Mouse (Mus musculus) urinary bladder, adult 2 months (tissue): ENCODE data around the gene Fanca. TPM values are rescaled to one million over a fixed set of nuclear protein-coding genes. Genes with fewer than 3 reads are reported as not detected.
"Not testable (repeated sequence)": the region's sequence is repeated elsewhere in the genome, so short reads cannot be mapped to it uniquely, and the experiment has no call there.

Experiments
- DNase-seq: peaks from one replicate; pipeline ENCODE4 v3.0.0; 2022; ENCODE audit warnings: low spot score
- polyA plus RNA-seq: library from polyadenylated mRNA; depleted of rRNA; stranded (reverse); fragments of >200 nt; gene quantifications from 2 replicates; pipeline ENCODE4 v1.2.3, GENCODE M21; 2012; rRNA removed

The Fanca gene
- polyA plus RNA-seq, 1 experiment, result 15.8 TPM

DNA sequence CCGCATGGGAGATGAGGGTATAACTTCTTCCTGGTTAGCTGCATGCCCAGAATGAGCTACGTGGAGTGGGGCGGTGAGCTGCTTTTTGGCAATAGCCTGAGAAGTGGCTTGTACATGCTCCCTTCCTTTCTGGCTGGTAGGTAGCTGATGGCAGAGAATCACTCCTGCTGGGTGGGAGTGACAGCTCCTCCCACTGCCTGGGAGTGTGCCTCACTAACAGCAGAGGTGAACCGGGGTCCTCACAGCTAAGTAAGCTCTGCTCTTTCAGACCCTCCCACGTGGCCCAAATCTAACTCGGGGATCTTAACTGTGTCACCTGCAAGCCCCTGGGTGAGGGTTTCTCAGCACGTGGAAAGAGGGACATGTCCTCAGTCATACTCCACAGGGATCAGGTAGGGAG lies 85.8 kb downstream of the Fanca start:
- DNase-seq, result no peak

DNA sequence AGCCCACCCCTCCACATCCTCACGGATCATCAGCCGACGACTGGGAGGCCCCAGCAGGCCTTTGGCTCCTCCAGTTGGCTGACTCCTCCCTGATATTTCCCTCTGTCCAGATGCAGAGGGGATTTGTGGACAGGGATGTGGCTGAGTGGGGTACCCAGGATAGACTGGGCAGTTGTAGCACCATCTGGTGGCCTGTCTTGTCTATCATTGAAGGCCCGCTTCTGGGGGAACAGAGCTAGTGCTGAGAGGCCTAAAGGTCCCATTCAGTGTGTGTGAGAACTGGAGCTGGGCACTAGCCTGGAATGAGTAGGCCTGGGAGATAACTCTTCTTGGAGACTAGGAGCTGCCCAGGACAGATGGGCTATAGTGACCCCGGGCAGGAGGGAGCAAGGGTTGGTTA lies 86.6 kb downstream of the Fanca start:
- no peak for DNase-seq

DNA sequence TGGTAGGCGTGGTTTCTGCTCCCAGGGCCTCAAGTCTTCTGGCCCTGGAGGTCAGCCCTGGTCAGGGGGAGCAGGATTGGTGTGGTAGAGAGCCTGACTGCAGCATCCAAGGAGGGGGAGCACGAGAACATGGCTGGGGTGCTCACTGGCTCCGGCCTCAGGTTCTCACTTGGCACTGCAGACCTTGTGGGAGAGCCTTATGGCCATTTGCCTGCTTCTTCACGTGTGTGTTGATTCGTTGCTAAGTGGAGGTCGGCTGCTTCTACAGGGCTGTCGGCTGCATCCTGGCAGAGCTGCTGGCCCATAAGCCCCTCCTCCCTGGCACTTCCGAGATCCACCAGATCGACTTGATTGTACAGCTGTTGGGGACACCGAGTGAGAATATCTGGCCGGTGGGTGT lies 88.0 kb downstream of the Fanca start:
- DNase-seq, result not testable (repeated sequence)

DNA sequence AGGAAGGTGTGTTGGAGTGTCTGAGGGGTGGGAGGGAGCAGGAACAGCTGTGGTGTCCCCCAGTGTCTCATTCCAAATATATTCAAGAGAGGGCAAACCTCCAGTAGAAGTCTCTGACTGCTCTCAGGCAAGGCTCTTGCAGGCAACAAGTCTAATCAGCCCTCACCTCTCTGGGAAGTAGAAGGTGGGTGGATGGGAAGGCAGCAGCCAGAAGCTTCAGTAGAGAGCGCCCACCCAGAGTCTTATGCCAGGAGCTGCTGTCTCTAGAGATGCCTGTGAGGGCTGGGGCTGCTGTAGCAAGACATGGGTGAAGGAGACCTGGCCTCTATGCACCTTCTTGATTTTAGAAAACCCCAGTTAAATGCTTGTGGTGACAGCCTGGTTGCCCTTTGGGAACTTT lies 90.0 kb downstream of the Fanca start:
- DNase-seq, result no peak

DNA sequence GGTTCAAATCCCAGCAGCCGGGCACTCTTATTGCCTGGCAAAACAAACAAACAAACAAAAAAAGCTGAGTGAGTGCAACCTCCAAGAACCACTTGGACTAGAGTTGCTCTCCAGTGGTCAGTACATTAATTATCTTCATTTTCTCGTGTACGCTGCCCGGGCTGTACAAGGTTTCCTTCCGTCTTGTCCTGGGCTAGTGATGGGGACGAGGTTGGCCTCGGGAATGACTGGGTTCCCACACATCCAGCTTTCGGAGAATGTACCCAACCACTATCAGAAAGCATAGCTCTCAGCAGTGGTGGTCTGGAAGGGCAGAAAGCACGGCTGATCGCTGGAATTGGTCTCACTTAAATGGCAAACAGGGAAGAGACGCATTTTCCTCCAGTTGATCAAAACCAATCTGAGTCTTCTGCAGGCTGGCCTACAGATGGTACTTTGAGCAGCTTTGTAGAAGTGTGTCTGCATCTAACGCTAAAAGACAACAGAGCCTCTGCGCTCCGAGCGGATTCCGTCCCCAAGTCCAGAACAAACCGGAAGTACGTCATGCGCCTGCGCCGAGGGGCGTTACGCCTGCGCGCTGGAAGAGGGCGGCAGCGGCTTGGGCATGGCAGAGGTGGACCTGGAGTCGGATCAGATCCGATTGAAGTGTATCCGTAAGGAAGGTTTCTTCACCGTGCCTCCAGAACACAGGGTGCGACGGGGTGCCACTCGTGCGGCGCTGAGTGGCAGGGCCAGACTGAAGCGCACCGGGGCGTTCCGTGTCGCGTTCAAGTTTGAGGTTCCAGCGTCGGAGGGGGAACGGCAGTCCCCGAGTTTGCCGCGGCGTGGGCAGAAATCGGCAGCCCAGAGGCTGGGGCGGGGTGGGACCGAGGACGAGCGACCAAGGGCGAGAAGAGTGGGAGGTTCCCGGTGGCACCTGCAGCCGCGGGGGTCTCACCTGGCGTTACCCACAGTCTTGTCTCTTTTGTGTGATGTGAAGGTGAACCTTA lies 93.8 kb downstream of the Fanca start, which contains the start of gene Cdk10:
TSS of gene Cdk10 (plus strand) at position 565 of the 989 bp plus-strand sequence.
- peak; percentile 90 for DNase-seq

DNA sequence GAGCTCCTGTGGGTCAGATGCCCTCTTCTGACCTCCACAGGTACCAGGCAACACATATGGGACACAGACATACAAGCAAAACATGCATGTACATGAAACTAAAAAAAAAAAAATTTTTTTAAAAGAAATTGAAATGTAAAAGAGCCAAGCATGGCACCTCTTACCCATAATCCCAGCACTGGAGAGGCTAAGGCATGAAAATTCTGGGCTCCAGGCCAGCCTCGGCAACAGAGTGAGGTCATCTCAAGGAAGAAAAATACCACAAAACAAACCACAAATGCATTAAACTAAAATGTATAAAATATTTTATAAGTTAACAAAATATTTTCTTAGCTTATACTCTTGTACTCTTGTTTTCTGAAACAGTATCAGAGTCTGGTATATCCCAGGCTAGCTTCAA lies 97.5 kb downstream of the Fanca start:
- DNase-seq, result no peak

Other genes with a start within 250 kb of the Fanca start
- gene Rpl13, start 216.2 kb downstream of the Fanca start, polyA plus RNA-seq, result 2,261 and 2,538 TPM in 2 replicates
- 4.7 and 4.9 TPM in 2 replicates for gene Cpne7, start 201.2 kb downstream of the Fanca start, polyA plus RNA-seq
- gene Sult5a1, start 160.3 kb downstream of the Fanca start, polyA plus RNA-seq, result 8.9 and 10.6 TPM in 2 replicates
- gene Dpep1, start 132.3 kb downstream of the Fanca start, polyA plus RNA-seq, result 56.5 and 73.2 TPM in 2 replicates
- 109 and 119 TPM in 2 replicates for gene Chmp1a, start 105.8 kb downstream of the Fanca start, polyA plus RNA-seq
- gene Spata33, start 105.7 kb downstream of the Fanca start, polyA plus RNA-seq, result 2.8 and 4.2 TPM in 2 replicates
- gene Cdk10, start 93.7 kb downstream of the Fanca start, polyA plus RNA-seq, result 70.3 and 77.0 TPM in 2 replicates
- gene Spata2l, start 82.3 kb downstream of the Fanca start, polyA plus RNA-seq, result 4.3 and 4.8 TPM in 2 replicates
- gene Zfp276, start 64.4 kb downstream of the Fanca start, polyA plus RNA-seq, result 20.6 and 21.3 TPM in 2 replicates
- gene Vps9d1, start 64.2 kb downstream of the Fanca start, polyA plus RNA-seq, result 30.2 and 36.2 TPM in 2 replicates
- gene Spire2, start 14.1 kb upstream of the Fanca start, polyA plus RNA-seq, result 4.8 and 5.3 TPM in 2 replicates
- 193 TPM in 2 replicates for gene Tcf25, start 55.2 kb upstream of the Fanca start, polyA plus RNA-seq
- not detected in 2 replicates for gene Mc1r, start 88.5 kb upstream of the Fanca start, polyA plus RNA-seq
- 3.6 and 3.7 TPM in 2 replicates for gene Tubb3, start 92.8 kb upstream of the Fanca start, polyA plus RNA-seq
- gene Def8, start 105.0 kb upstream of the Fanca start, polyA plus RNA-seq, result 28.7 and 32.1 TPM in 2 replicates
- 22.3 and 23.5 TPM in 2 replicates for gene Afg3l1, start 159.3 kb upstream of the Fanca start, polyA plus RNA-seq
- gene Dbndd1, start 196.9 kb upstream of the Fanca start, polyA plus RNA-seq, result 1.0 and 1.1 TPM in 2 replicates
- gene Gas8, start 200.3 kb upstream of the Fanca start, polyA plus RNA-seq, result 19.0 and 20.0 TPM in 2 replicates